Mouse (Mus musculus): ENCODE data around the gene Sobp. TPM values are rescaled to one million over a fixed set of nuclear protein-coding genes. Genes with fewer than 3 reads are reported as not detected.

The Sobp gene
- polyA plus RNA-seq, 1 experiment from 2014 or later, result 4.0 TPM

- H3K9me3 ChIP-seq, result no peaks in the 10 kb centered on the region
- no peak overlapping the region for H3K4me3 ChIP-seq
- H3K9ac ChIP-seq, result no peak overlapping the region
- ATAC-seq (ENCODE audit: low FRiP score, low read depth), result no peak
- 70% methylated on average over 5 of the region's 5 CpGs for WGBS
- H3K36me3 ChIP-seq, result no peaks in the 10 kb centered on the region
- no peak overlapping the region for H3K27ac ChIP-seq
- H3K4me1 ChIP-seq, result peaks cover 38% of the 10 kb centered on the region
- no peak overlapping the region for H3K4me2 ChIP-seq (replicated peaks)
- peaks cover 21% of the 10 kb centered on the region for H3K27me3 ChIP-seq
These were observed 220.7 kb downstream of the Sobp start for GRCm38 (mm10) chr10:42953601-42954000.

Other genes with a start within 250 kb of the Sobp start
- 0.94 and 1.0 TPM in 2 replicates for gene 9030612E09Rik, start 174 bp upstream of the Sobp start, polyA plus RNA-seq (2015; fragmentation: Nextera tagmentation; extraction: Ambion mirVana)
- gene Pdss2, start 47.0 kb upstream of the Sobp start, polyA plus RNA-seq (2015; fragmentation: Nextera tagmentation; extraction: Ambion mirVana), result 10.7 and 12.7 TPM in 2 replicates

Data from limb, embryonic 13.5 days (tissue).